Mouse (Mus musculus): Measurements from ENCODE around the gene Zhx3. TPM values are rescaled to one million over a fixed set of nuclear protein-coding genes. Genes with fewer than 3 reads are reported as not detected.

The Zhx3 gene
- polyA plus RNA-seq, 1 experiment, result 11.6 TPM

DNA sequence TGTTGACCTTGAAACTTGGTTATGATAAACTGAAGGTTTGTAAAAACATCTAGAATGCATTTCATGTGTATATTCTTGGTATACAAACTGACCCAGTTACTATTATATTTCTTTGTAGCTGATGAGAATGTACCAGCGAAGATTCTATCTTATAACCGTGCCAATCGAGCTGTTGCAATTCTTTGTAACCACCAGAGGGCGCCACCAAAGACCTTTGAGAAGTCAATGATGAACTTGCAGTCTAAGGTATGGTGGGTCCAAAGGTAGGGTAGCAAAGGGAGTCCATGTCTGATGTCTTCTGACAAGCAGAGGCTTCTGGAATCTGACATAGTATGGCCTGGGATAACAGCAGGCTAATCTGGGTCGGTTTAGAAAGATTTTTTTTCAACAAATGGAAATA lies 155.5 kb downstream of the Zhx3 start:
- no peak for DNase-seq
- peaks cover 5% of the 10 kb centered on the region for H3K4me1 ChIP-seq (ENCODE audit: control insufficient read depth, insufficient read depth, low read length)
- peak; percentile 9; the same call in 1 of the 2 replicates for TF ChIP-seq CTCF (IDR thresholded peaks at IDR 0.05; ENCODE audit: insufficient read depth, low read length)
- TF ChIP-seq POLR2A (IDR thresholded peaks at IDR 0.05; ENCODE audit: borderline replicate concordance, extremely low read depth, low read depth, low read length), result no peak
- no peak overlapping the region for H3K4me3 ChIP-seq (replicated peaks; ENCODE audit: extremely low read depth, low read depth, low read length)
- 69% methylated on average over 5 of the region's 5 CpGs for WGBS

DNA sequence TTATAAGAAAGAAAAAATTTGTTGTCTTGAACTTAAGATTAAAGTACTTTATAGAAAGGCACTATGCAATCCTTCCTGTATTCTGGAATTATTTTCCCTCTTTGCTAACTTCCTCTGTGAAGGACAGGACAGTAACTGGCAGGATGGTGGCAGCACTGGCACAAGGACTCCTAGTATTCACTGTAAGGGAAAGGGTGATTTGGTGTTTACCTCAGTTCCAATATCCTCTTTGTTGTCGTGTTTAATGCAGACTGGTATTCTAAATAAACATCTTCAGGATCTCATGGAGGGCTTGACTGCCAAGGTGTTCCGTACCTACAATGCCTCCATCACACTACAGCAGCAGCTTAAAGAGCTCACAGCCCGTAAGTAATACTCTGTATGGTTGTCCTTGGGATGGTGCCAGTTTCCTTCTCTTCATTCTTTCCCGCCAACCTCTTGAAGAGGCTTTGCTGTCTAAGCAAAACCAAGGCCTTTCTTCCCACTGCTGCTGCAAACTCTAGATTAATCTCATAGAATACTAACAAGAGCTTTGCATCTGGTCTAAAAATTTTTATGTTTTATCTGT lies 157.3 kb downstream of the Zhx3 start:
- Histone ChIP-seq H3K4me1 (ENCODE audit: control insufficient read depth, insufficient read depth, low read length) (peaks cover 5% of the 10 kb centered on the region), H3K4me3 (replicated peaks; ENCODE audit: extremely low read depth, low read depth, low read length) (no peak overlapping the region)
- 47% methylated on average over 4 of the region's 4 CpGs for WGBS
- TF ChIP-seq CTCF (IDR thresholded peaks at IDR 0.05; ENCODE audit: insufficient read depth, low read length) (no peak), POLR2A (IDR thresholded peaks at IDR 0.05; ENCODE audit: borderline replicate concordance, extremely low read depth, low read depth, low read length) (no peak)
- no peak for DNase-seq

DNA sequence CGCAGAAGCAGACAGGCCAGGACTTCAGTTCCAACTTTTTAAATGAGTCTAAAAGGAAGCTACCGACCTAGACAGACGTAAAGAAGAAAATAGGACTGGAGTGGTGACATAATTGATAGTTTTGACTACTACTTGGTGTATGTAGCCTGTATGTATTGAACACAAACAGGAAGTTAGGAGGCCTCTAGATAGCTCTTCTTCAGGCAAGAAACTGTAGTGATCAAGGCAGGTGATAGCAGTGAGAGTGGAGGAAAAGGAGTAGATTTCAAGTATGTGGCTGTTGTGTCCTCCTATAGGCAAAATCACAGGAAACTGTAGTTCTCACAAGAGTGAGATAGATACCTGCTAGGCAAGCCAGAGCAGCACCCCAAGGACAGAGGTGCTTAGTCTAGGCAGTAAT lies 165.1 kb downstream of the Zhx3 start:
- no peak for DNase-seq
- WGBS, result 89% methylated on average over 3 of the region's 3 CpGs
- no peak overlapping the region for H3K4me3 ChIP-seq (replicated peaks; ENCODE audit: extremely low read depth, low read depth, low read length)
- TF ChIP-seq POLR2A (IDR thresholded peaks at IDR 0.05; ENCODE audit: borderline replicate concordance, extremely low read depth, low read depth, low read length) (no peak), CTCF (IDR thresholded peaks at IDR 0.05; ENCODE audit: insufficient read depth, low read length) (no peak)
- H3K4me1 ChIP-seq (ENCODE audit: control insufficient read depth, insufficient read depth, low read length), result no peaks in the 10 kb centered on the region

DNA sequence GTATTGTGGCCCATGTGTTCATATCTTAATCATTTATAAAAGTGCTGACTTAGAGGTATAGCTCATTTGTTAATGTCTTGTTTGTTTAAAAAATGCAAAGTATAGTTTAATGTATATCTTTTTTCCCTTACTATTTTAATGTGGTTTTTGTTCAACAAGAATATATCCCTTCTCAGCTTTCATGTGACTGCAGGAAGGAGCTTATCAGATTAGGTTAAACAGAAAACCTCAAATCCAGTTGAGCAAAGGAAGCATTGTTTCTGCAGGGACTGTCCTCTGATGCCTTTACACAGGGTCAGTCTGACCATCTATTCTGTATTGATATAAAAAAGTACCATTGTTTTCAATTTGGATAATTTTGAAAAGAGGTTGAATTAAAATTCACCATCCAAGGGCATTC lies 170.0 kb downstream of the Zhx3 start:
- TF ChIP-seq POLR2A (IDR thresholded peaks at IDR 0.05; ENCODE audit: borderline replicate concordance, extremely low read depth, low read depth, low read length), result no peak
- no peak for TF ChIP-seq CTCF (IDR thresholded peaks at IDR 0.05; ENCODE audit: insufficient read depth, low read length)
- H3K4me1 ChIP-seq (ENCODE audit: control insufficient read depth, insufficient read depth, low read length), result peaks cover 8% of the 10 kb centered on the region; the same call in 1 of the 2 replicates
- DNase-seq, result no peak
- H3K4me3 ChIP-seq (replicated peaks; ENCODE audit: extremely low read depth, low read depth, low read length), result no peak overlapping the region

DNA sequence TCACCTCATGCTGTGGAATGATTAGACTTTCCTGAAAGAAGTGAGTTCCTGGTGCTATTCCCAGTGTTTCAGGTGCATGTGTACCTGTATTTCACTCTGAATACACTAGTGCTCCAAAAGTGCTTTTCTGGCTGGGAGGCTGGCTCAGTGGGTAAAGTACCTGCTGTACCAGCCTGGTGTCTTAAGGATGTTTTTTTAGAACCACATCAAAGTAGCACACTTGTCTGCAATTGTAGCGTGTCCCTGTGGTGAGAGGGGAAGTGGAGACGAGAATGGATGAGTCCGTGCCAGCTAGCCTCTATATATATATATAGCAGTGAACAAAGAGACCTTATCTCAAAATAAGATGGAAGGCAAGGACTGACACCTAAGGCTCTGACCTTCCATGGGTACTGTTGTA lies 171.2 kb downstream of the Zhx3 start:
- H3K4me3 ChIP-seq (replicated peaks; ENCODE audit: extremely low read depth, low read depth, low read length), result no peak overlapping the region
- no peak for TF ChIP-seq CTCF (IDR thresholded peaks at IDR 0.05; ENCODE audit: insufficient read depth, low read length)
- TF ChIP-seq POLR2A (IDR thresholded peaks at IDR 0.05; ENCODE audit: borderline replicate concordance, extremely low read depth, low read depth, low read length), result no peak
- no peak for DNase-seq
- H3K4me1 ChIP-seq (ENCODE audit: control insufficient read depth, insufficient read depth, low read length), result peaks cover 8% of the 10 kb centered on the region; the same call in 1 of the 2 replicates
- 27% methylated on average over 3 of the region's 3 CpGs for WGBS

DNA sequence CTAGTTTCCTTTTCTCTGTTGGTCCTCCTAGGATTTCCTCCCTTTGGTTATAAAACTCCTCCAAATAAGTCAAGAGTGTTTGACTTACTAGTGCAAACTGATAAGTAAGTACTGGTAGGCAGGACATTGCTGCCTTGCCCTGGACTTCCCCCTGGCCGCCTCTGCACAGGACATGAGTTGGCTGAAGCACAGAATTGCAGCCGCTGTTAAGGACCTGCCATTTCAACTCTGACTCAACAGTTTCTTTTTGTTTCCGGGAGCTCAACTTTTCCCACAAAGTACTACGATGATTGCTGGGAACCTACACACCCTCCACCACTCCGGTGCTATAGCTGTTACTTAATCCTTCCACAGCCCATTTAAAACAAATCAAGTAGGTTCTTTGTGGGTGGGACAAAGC lies 172.5 kb downstream of the Zhx3 start:
- peak; percentile 57 for DNase-seq
- TF ChIP-seq CTCF (IDR thresholded peaks at IDR 0.05; ENCODE audit: insufficient read depth, low read length) (no peak), POLR2A (IDR thresholded peaks at IDR 0.05; ENCODE audit: borderline replicate concordance, extremely low read depth, low read depth, low read length) (no peak)
- peaks cover 8% of the 10 kb centered on the region; the same call in 1 of the 2 replicates for H3K4me1 ChIP-seq (ENCODE audit: control insufficient read depth, insufficient read depth, low read length)
- H3K4me3 ChIP-seq (replicated peaks; ENCODE audit: extremely low read depth, low read depth, low read length), result no peak overlapping the region
- WGBS, result 7% methylated on average over 5 of the region's 5 CpGs

Other genes starting within 250 kb of the Zhx3 start
- 10.7 and 14.2 TPM in 2 replicates for gene Top1, start 227.1 kb downstream of the Zhx3 start, polyA plus RNA-seq (2012; rRNA removed)
- gene Plcg1, start 141.7 kb downstream of the Zhx3 start, polyA plus RNA-seq (2012; rRNA removed), result 127 and 135 TPM in 2 replicates
- 8.2 and 15.2 TPM in 2 replicates for gene Lpin3, start 7.7 kb upstream of the Zhx3 start, polyA plus RNA-seq (2012; rRNA removed)
- gene Emilin3, start 39.3 kb upstream of the Zhx3 start, polyA plus RNA-seq (2012; rRNA removed), result 0.03 and 0.08 TPM in 2 replicates
- gene Chd6, start 236.1 kb upstream of the Zhx3 start, polyA plus RNA-seq (2012; rRNA removed), result 11.0 and 13.0 TPM in 2 replicates

All from lung, adult 2 months (tissue).